Mouse (Mus musculus): ENCODE data around the gene Grin2c.

Grin2c gene

DNA sequence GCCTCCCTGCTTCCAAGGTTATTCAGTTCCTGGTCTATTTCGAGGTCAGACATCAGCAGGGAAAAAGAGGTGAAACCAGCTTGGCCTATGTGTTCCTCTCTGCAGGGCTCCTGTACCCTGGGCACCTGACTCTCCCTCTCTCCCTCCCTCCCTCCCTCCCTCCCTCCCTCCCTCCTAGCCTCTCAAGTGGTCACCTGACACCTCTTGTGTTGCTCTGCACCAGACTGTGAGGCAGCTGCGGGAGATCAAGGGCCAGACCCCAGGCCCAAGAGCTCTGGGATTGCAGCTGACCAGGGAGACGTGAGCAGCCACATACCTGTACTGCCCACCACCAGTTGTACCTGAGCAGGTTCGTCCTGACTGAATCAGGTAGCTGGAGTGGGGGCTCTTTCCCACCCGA, 51.9 kb downstream of the Grin2c start:
- in situ Hi-C loops (cut with MboI; ENCODE audit: unreplicated experiment in 2 of 2) = no loop called here

DNA sequence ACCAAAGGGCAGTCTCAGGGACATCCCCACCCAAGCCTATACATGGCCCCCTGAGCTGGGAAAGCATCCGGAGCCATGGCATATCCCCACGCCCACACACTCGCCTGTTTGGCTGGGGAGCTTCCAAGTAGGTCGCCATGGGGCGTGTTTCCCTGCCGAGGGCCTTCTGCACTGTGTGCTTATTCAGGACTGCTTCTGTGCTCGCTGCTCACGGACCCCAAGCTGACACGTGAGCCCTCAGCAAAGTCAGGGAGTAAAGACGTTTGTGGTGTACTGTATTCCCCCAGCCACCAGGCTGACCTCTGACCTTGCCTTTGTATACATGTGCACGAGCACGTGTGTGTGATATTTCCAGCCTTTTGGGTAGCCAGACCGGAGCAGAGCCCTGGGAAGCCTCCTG, 54.9 kb downstream of the Grin2c start:
- in situ Hi-C loops (cut with MboI; ENCODE audit: unreplicated experiment in 2 of 2) = no loop called here

- in situ Hi-C loops (cut with MboI; ENCODE audit: unreplicated experiment in 2 of 2) = loop anchor here in 1 of 2 experiments (5.0 kb wide), 1 partner anchor 147 kb away; no protein-coding TSS in a partner anchor
These were observed 57.1 kb downstream of the Grin2c start for GRCm38 (mm10) chr11:115209958-115210357.

GRCm38 (mm10) chr11:115208776-115209732, 58.0 kb downstream of the Grin2c start:
- in situ Hi-C loops (cut with MboI; ENCODE audit: unreplicated experiment in 2 of 2) = loop anchor here in 1 of 2 experiments (5.0 kb wide), 1 partner anchor 148 kb away; no protein-coding TSS in a partner anchor

DNA sequence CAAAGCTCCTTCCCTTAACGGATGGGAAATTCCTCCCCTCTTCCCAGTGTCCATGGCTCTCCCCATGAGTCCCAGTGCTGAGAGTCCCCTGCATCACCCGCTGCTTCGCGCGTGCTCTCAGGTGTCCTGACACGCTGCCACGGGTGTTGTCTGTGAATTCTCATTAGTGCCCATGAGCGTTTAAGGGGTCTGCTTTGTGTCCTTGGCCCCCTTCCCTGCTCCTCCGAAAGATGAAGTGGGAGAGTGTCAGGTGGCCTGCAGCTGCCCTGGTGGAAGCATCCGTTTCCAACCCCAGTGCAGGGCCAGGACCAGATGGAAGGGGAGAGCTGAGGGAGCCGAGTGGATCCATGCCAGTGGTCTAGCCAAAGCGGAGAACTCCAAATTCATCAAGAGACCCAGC, 58.9 kb downstream of the Grin2c start:
- in situ Hi-C loops (cut with MboI; ENCODE audit: unreplicated experiment in 2 of 2) = loop anchor here in 1 of 2 experiments (5.0 kb wide), 1 partner anchor 149 kb away; no protein-coding TSS in a partner anchor

DNA sequence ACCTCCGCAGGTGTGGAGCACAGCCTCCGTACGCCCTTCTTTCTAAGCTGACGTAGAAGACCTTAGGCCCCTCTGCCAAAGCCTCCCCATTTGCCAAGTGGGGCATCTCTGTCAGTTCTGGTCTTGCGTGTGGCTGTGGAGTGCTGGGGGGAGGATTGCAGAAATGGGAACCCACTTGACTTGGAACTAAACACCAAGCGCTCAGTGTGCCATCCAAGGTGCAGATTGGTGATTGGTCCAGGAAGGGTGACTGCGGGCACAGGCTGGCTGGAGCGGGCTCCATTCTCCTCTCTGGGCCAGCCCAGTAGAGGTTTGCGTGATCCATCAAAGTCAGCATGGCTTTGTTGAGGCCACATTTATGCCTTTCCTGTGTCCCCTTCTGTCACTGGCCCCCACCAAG, 64.3 kb downstream of the Grin2c start:
- in situ Hi-C loops (cut with MboI; ENCODE audit: unreplicated experiment in 2 of 2) = loop anchor here (5.0 kb wide), 3 partner anchors 65 to 150 kb away; partner anchors contain the start of gene Grin2c (in 1 of the 2)

- in situ Hi-C loops (cut with MboI; ENCODE audit: unreplicated experiment in 2 of 2) = loop anchor here (5.0 kb wide), 3 partner anchors 65 to 150 kb away; partner anchors contain the start of gene Grin2c (in 1 of the 2)
These were observed 64.7 kb downstream of the Grin2c start for GRCm38 (mm10) chr11:115202316-115202715.

- in situ Hi-C loops (cut with MboI; ENCODE audit: unreplicated experiment in 2 of 2) = loop anchor here (5.0 kb wide), 3 partner anchors 67 to 152 kb away; partner anchors contain the start of gene Grin2c (in 1 of the 2)
These were observed 66.5 kb downstream of the Grin2c start for GRCm38 (mm10) chr11:115200520-115200919.
